Mouse (Mus musculus): Measurements from ENCODE around the gene Dchs1. TPM values are rescaled to one million over a fixed set of nuclear protein-coding genes. Genes with fewer than 3 reads are reported as not detected.
"Not testable (repeated sequence)": the region's sequence is repeated elsewhere in the genome, so short reads cannot be mapped to it uniquely, and the experiment has no call there.

Dchs1 gene
- polyA plus RNA-seq, 2 experiments from 2014 or later = not detected

DNA sequence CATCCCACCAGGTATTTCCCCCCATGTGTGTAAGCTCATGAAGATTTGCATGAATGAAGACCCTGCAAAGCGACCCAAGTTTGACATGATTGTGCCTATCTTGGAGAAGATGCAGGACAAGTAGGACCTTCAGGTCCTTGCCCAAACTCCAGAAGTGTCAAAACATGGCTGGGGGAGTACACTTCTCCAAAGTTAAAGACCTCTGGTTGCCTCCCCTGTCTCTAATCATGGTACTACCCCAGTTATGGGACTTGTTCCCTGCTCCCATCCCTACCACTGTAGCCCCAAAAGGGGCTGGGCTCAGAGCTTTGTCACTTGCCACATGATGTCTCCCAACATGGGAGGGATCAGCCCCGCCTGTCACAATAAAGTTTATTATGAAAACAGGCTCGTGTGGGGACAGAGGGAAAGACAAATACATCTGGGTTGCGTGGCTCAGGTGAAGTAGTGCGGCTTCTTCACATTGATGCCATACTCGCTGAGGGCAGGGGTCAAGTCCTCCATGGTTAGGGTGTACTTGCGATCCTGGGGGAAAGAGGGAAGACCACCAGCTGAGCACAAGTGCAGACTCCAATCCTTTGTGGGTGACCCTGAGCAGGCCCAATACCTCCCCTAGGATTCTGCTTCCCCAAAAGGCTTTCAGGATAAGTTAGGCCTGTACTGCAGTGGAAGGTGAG, 44.8 kb downstream of the Dchs1 start:
- ATAC-seq = not testable (repeated sequence)

DNA sequence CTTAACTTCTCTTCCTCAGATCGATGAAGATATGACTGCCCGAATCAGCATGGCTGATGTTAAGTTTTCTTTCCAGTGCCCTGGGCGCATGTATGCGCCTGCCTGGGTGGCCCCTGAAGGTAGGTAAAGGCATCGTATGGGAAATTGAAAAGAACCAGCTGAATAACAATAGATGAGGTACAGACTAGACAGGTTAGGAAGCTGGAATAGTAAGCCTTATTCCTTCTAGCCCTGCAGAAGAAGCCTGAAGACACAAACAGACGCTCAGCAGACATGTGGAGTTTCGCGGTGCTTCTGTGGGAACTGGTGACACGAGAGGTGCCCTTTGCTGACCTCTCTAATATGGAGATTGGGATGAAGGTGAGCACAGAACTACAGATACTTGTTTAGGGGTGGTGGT, 45.5 kb downstream of the Dchs1 start:
- ATAC-seq = no peak

DNA sequence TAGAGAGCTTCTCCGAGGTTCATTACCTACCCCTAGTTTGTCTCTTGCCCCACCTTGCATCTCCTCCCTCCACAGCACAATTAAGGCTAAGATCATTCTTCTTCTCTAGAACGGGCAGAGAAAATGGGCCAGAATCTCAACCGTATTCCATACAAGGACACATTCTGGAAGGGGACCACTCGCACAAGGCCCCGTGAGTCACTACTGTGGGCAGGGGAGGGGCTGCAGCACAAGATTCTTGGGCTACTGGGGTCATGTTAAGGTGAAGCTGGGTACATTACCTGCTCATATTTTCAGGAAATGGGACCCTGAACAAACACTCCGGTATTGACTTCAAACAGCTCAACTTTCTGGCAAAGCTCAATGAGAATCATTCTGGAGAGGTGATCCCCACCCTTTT, 46.6 kb downstream of the Dchs1 start:
- ATAC-seq = no peak

DNA sequence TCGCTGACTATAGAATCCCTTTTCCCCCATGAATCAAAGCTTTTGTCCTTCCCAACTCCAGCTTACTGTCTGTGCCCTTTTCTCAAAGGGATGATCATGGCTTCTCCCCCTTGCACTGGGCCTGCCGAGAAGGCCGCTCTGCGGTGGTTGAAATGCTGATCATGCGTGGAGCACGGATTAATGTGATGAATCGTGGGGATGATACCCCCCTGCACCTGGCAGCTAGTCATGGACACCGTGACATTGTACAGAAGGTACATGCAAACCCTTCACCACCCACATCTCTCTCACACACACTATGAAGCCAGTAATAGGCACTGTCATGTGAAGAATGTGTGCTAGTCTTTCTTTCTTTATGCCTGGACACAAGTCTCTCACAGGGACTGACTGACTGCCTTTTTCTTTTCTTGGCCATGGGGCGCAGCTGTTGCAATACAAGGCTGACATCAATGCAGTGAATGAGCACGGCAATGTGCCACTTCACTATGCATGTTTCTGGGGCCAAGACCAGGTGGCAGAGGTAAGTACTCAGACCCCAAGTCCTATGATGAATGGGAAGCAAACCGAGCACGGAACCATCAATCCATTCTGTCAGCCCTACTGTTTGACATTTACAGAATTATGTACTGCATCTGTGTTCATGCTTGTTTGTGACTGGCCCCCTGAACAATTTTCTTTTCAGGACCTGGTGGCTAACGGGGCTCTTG, 47.2 kb downstream of the Dchs1 start:
- ATAC-seq = no peak

DNA sequence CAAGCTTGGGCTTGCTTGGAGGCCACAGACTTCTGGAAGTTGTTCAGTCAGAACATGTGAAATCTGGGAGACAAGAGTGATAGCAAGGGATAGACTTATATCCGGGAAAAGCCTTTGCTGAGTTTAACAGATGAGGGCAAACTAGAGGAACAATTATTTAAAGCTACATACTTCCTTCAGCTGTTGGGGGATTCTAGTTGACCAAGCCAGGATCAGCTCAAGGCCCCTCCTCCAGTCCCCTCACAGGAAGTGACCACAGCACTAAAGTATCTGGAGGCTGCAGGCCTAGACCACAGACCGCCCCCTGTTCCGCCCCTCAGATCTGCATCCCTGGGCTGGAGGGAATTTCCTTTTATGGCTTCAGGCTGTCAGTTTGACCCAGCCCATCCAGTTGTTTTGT, 48.5 kb downstream of the Dchs1 start:
- no peak for ATAC-seq

DNA sequence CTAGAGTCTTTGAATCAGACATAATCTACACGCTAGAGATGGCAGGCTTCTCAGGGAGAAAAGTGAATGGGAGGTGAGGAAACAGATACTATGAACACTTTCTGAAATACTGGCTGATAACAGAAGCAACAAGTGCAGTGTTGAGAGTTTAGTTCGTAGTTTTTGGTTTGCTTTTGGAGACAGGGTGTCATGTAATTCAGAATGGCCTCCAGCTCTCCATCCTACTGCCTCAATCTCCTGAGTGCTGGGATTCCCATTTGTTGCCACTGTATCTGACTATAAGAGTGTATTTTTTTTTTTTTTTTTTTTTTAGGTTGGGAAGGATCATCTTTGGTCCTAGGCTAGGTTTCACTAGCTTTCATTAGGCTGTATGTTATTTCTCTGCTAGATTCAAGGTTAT, 49.2 kb downstream of the Dchs1 start:
- ATAC-seq = no peak

DNA sequence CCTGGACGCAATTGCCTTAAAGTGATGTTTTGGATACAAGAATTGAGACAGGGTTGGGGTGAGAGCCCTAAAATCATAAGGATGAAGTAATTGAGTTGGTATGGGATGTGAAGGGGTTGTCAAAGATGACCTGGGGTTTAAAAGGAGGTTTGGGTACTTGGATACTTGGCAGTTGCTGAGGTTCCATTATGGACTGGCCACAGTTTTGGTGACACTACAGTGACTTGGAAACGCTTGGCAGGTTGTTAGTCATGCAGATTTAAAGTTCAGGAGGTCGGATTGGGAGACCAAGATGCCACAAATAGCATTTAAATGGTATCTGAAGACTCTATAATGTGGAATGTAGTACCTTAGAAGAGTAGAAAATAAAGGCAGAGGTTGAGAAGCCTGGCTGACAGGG, 49.8 kb downstream of the Dchs1 start:
- no peak for ATAC-seq

DNA sequence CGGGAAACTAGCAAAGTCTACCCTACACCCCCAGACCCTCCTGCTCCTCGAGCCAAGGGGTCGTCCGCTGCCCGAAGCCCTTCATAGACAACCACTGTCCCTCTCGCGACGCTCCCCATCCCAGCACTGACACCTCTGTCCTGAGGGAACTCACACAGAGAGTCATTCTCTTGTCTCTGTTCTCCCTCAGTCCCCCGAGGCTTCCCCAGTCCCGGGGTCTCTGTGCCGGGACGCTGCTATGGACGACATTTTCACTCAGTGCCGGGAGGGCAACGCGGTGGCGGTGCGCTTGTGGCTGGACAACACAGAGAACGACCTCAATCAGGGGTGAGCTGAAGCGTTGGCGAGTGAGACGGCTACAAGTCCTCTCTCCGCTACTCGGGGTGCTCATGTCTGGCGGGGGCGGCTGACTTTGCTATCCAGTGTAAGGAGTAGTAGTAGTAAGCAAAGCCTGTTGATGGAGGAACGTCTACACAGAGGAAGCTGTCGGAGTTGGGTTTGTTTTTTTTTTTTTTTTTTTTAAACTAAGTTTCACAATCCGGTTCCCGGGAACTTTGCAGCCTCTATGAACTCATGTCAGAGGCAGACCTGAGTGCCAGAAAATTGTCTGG, 50.4 kb downstream of the Dchs1 start, which contains the start of gene Rrp8:
Gene Rrp8 (minus strand): TSS at position 475 of the 611 bp plus-strand sequence.
- peak; percentile 28 for ATAC-seq

DNA sequence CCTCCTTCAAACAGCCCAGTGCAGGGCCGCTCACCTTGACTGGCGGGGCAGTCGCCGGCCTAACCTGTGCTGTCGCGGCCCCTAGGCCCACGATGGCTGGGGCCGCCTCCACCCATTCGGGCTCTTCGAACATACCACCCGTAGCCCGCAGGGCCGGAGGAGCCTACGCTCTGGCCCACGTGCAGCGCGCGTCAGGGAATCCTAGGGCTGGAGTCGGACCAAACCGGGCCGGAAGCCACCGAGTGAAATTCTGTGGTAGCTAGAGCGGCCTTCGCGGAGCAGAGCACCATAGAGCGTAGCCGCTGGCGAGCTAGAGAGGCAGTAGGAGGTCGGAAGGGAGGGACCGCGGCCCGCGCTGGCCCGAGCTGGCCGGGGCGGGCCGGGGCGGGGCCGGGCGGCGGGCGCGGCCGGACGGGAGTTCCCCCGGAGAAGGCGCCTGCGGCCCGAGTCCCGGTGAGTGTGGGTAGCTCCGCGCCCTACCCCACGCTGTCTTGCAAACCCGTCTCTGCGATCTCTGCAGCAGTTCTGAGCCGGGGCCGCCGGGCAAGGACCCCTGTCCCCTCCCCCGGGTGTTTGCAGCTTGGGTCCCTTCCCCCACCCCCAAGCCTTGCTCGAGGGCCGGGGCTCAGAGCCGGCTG, 51.1 kb downstream of the Dchs1 start, which contains the start of gene Ilk:
Gene Ilk (plus strand): TSS at position 329 of the 638 bp plus-strand sequence.
- ATAC-seq = peak; percentile 86

DNA sequence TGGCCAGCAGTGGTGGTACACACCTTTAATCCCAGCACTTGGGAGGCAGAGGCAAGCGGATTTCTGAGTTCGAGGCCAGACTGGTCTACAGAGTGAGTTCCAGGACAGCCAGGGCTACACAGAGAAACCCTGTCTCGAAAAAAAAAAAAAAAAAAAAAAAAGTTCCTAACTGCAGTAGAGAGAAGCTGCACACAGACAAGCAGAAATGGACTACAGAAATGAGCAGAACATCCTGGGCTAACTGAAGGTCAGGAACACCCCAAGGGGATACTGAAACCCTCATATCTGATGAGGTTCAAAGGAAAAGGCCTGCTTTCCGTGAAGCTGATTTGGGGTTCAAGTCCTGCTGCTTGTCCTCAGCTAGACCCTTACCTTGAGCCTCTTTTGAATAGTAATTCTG, 52.0 kb downstream of the Dchs1 start:
- not testable (repeated sequence) for ATAC-seq

DNA sequence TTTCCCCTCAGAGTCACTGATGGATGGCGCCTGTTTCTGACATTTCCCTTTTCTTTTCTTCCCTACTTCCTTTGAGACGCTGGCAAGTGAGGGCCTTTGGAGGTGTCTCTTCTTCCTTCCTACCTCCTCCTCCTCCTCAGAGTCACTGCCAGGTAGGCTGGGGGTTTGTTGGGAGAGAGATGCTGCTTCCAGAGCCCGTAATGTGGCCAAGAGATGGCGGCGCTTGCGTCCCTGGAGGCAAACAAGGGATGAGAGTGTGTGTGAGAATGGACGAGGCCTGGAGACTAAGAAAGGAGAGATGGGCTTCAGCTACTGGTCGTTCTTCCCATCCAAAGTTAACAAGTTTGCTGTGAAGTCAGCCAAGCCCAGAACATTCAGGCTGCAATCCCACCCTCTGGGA, 52.6 kb downstream of the Dchs1 start:
- ATAC-seq = no peak

DNA sequence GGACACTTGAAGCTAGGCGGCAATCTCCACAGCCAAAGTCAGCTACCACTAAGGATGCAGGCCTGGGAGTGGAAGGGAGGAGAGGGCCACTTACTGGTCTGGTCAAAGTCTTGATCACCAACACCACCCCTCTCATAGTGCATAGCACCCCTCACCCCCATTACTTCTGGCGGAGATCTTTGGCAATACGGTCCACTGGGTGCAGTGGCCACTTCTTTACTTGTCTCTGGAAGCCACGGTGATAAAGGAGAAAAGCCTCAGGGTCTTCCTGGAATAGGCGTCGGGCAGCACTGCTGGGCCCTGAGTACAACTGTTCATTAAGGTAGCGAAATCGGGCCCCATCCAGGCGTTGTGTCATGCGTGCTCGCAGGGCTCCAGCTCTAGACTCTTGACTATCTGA, 53.6 kb downstream of the Dchs1 start:
- ATAC-seq = no peak

DNA sequence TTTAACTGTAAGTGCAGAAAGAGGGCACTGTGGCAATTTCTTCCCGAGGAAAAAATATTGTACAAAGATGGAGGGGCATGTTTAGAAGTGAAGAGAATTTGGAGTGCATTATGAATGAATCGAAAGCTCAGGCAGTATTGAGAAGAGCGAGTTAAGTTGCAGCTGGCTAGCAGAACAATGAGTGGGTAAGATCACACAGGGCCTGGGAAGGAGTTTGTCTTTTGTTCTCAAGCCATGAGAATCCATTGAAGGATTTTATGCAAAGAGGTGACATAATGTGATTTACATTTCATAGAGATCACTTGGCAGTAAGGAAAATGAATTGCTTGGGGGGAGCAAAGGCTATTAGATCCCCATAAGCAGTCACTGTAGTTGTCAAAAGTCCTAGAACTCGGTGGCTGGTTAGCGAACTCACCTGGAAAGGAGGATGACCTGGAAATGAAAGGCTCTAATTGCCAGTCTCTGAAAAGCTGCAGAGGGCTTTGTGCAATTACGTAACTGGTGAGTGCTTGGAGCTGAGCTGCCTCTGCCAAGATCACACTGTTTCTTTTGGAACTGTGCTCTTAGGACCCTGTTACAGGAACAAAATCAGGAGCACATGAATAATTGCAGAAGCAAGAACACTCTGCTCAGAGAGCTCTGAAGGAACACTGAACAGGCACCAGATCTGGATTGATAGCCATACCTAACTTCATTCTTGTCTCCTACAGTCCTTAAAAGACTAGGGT, 58.6 kb downstream of the Dchs1 start:
- no peak for ATAC-seq

DNA sequence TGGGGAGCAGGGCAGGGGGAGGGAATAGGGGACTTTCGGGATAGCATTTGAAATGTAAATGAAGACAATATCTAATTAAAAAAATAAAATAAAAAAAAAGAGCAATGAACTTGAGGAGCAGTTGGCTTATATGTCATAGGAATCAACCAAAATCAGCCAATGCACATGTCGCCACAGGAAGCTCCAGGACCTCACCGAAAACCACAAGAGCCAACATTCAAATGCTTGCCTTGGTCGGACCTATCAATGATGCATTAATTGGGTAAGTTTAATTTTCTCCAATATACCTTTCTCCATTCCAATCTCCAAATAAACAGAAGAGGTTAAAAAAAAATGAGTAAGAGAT, 60.5 kb downstream of the Dchs1 start:
- ATAC-seq = no peak

DNA sequence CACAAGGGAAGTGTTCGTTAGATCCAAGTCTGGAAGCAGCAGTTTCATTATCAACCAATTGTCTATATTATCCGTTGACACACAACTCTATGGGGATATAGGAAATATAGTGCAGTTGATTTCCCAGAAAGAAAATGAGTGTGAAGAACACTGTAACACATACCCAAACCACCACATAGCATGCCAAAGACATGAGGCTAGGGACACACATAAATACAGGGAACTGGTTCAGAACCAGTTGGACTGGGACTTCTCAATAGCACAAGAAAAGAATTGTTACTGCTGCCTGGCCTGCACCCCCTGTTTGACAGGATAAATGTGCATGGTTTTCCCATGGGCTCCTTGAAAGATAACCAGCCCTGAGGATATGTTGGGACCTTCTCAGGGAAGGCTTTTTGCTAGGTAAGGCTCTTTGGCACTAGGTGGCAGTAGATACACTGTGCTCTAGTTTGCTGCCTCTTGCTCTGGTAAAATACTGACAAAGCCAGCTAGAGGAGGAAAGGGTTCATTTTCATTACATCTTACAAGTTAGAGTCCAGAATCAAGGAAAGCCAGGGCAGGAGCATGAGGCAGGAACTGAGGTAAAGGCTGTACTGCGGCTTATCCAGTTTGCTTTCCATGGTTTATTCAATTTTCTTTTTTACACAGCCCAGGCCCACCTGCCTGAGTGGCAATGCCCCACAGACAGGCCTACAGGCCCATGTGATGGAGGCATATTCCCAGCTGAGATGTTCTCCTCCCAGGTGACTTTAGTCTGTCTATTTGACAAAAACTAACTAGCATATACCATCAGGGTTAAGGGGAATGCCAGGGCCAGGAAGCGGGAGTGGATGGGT, 61.1 kb downstream of the Dchs1 start:
- ATAC-seq = peak; percentile 96

DNA sequence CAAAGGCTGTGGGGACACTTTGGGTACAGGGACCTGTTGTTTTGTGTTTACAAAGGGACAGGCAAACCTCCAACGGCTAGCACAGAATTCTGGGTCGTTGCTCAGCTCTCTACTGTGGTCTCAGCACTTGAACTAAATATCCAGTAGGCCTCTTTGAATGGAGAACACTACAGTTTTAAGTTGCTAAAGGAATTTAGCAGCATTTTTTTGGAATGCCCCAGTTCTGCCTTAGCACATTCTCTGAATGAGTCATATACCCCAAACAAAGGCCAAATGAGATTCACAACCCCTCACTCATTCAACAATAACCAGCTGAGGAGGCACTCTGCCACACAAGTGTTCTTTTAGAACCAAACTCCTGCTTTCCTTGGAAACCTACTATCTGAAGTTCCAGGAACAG, 65.5 kb downstream of the Dchs1 start:
- ATAC-seq = no peak

DNA sequence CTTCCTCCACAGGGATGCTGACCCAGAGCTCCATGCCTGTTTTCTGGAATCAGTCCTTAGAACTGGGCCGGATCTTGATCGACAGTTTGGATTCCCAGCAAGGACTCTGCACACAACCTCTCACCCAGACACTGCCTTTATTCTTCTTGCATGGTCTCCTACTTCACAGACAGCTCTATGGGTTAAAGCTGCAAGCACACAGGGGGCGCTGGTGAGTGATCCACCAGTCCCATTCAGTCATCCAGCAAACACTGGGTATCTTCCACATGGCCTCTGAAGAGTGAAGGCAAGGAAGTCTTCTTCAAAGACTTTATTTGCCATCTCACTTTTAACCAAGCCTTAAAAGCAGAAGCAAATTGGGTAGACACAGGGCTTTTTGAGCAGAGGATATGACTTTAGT, 72.1 kb downstream of the Dchs1 start:
- no peak for ATAC-seq

DNA sequence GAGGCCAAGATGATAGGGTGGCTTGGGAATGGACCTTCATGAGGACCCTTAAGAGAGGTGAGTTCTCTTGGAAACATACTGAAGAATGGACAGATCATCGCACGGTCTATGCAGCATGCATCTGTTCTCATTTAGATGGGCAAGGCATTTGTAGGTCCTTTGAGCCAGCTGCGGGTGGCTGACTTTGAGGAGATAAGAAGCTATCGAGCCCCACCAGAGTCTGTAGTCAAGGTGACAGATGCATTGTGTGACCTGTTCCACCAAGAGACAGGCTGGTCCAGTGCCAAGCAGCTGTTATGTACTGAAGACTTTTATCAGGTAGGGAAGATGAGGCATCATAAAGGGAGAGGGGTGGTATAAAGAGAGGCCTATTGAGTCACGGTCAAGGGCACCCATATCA, 78.7 kb downstream of the Dchs1 start:
- no peak for ATAC-seq

DNA sequence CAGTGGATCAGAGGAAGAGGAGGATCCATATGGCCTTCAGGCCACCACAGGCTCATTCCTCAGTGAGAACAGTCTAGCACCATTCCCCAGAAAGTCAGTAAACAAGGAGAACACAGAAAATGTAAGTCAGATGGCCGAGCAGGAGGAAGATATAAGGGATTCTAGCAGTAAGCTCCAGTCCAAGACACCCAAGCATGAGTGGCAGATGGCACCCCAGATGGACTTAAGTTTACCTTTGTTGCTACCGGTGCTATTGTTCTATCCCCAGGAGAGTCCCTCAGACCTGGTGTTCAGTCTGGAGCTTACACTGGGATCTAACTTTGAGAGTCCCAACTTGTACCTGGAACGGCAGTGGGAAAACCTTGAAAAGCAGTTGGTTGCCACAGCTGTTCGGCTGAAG, 83.6 kb downstream of the Dchs1 start:
- no peak for ATAC-seq

DNA sequence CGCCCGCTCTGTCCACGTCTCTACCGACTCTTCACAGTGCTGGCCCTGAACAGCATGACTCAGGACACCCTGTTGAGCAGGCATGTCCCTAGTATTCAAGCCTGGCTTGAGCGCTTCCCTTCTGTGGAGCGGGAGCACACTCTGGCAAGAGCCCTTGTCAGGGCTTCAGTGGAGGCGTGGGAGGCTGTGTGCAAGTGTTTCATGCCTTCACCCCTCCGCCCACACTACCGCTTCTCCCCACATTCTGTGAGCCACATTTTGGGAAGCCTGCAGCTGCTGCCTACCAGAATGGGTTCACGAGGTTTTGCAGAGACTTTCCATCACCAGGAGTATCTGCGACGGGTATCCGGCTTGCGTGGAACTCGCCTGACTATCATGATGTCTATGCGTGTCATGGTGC, 84.3 kb downstream of the Dchs1 start:
- ATAC-seq = no peak

Data from activated CD4-positive, CD25-positive, alpha-beta regulatory T cell, adult 4 months (primary cell).